Mouse (Mus musculus) ZHBTc4 (cell line): ENCODE data around the gene Olfr1443.
A peak's percentile ranks its signal among the peaks of the same experiment; 100 is the strongest.
"Not testable (repeated sequence)": the region's sequence is repeated elsewhere in the genome, so short reads cannot be mapped to it uniquely, and the experiment has no call there.

Experiments
- DNase-seq: peaks from one replicate; pipeline ENCODE4 v3.0.0-alpha.2; 2011; ENCODE audit warnings: low read depth, low spot score

The Olfr1443 gene

GRCm38 (mm10) chr19:12677812-12678211, at the start of gene Olfr1443:
Gene Olfr1443 (plus strand): TSS chr19:12678112.
- DNase-seq: no peak

DNA sequence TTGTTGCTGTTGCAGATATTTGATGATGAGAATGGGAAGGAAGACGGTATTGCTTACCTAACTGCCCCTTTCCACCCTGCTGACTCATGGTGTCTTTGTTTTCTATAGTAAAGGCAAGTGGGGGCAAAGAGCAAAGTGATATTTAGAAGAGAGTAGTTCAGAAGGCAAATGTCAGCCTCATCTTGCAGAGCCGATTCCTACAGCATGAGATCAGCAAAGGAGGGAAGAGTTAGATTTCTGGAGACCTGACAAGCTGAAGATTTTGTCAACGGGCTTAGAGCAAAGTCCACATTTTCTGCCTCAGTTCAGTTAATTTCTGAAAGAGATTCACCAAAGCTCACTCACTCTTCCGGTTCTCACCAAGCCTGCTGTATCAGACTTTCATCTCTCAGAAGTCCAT, 44.7 kb upstream of the Olfr1443 start, which contains the start of gene Glyat:
Glyat (plus strand) TSS at position 133 of the 400 bp plus-strand sequence.
- no peak for DNase-seq

- no peak for DNase-seq
Observed at GRCm38 (mm10) chr19:12634259-12634658, 43.7 kb upstream of the Olfr1443 start.

GRCm38 (mm10) chr19:12634963-12635362, 42.9 kb upstream of the Olfr1443 start:
- no peak for DNase-seq

DNA sequence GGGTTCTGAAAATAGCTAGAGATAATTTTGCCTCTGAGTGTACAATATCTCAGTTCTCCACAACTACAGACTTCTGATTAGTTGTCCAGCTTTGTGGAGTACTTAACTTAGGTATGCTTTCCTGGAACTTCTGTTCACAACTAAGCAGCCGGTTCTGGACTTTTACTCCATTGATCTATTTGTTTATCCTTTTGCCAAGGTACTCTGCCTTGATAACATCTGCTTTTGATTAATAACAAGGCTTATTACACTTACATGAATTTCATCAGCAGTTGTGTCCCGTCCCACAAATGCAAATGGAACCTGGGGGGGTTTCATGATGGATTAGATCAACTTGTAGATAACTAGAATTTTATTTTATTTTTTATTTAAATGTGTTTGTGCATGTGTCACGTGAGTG, 41.0 kb upstream of the Olfr1443 start:
- no peak for DNase-seq

GRCm38 (mm10) chr19:12638049-12638448, 39.9 kb upstream of the Olfr1443 start:
- no peak for DNase-seq

DNA sequence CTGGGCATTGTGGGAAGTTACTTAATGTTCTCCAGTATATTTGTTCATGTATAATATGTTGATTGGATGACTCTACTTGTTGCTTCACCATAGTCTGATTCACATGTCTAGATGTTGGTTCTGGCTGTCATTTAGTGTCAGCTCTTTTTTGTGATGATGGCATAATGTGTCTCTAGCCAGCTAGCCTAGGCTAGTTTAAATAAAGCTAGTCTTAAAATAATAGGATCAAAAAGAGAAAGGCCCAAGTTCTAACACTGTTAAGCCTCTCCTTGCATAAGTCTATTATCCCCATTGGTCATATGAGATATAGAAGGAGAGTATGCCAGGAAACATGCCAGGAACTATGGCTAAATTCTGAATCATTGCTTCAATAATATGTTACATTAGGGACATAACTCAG, 28.4 kb upstream of the Olfr1443 start:
- no peak for DNase-seq

- no peak for DNase-seq
Observed at GRCm38 (mm10) chr19:12666156-12666555, 11.8 kb upstream of the Olfr1443 start.

DNA sequence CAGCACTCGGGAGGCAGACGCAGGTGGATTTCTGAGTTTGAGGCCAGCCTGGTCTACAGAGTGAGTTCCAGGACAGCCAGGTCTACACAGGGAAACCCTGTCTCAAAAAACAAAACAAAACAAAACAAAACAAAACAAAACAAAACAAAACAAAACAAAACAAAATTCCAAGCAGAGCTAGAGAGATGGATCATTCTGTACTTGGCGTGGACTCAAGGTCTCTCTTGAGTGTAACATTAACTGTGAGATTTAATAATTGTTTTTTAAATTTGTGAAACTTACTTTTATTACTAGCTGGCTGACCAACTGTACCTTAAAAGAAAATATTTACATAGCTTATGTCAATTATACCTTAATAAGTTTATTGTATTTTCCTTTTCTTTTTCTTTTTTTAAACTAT, 9.3 kb upstream of the Olfr1443 start:
- DNase-seq: not testable (repeated sequence)

GRCm38 (mm10) chr19:12670139-12670538, 7.8 kb upstream of the Olfr1443 start, which contains the start of gene Olfr1442:
Gene Olfr1442 (plus strand): TSS chr19:12670439.
- no peak for DNase-seq

- DNase-seq: no peak
Observed at GRCm38 (mm10) chr19:12671051-12671450, 6.9 kb upstream of the Olfr1443 start.

DNA sequence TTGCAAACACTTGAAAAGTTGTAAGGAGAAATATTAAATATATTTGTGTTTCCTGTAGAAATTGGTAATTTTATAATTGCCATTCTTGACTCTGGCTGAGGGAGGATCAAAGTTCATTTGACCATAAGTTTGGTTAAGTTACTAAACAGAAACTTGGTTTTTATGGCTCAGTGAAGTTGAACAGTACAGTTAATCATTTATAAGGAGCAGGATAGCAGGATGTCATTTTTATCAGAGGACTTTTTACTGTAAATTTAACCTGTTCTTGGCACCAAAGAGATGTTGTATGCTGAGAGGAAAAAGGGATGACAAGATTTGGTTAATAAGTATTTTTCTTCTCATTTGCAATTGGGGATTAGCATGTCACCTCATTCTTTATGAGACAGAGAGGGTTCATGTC, 6.7 kb downstream of the Olfr1443 start:
- no peak for DNase-seq

GRCm38 (mm10) chr19:12685231-12685630, 7.3 kb downstream of the Olfr1443 start:
- DNase-seq: no peak

GRCm38 (mm10) chr19:12695590-12695989, 17.7 kb downstream of the Olfr1443 start, which contains the start of gene Keg1:
Gene Keg1 (plus strand): TSS chr19:12695786.
- DNase-seq: no peak

GRCm38 (mm10) chr19:12696221-12696620, 18.3 kb downstream of the Olfr1443 start:
- DNase-seq: no peak

DNA sequence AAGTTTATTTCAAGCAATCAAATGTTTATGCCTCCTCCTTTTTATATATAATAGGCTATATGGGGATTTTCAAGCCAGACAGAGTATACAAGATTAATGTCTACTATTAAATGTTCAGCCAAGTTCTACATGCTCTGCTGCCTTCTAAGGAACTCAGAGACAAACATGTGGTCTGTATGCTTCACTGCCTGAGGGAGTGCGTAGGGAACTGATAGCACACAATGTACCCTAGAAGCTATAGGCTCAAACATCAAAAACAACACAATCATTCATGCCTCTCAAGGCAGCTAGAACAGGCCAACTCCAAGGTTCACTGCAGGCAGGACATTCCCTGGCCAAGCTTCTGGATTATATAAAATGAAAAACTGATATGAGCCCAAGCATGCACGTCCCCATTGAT, 30.5 kb downstream of the Olfr1443 start:
- DNase-seq: no peak

DNA sequence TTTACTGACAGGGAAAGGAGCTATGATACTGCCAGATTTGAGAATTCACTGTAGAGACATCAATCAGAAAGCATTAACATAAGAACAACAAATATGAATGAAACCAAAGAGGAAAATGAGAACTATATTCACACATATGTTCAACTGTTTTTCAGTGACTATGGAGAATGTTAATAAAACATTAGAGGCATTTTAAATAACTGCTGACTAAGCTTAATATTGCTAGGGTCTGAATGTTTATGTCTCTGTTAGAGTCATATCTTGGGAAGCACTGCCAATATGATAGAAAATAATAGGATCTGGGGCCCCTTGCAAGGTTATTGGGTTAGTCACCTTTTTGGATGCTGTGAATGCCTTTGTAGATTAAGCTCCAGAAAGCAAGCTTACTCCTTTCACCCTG, 31.1 kb downstream of the Olfr1443 start:
- no peak for DNase-seq

GRCm38 (mm10) chr19:12719189-12719588, 41.3 kb downstream of the Olfr1443 start:
- peak; percentile 17 for DNase-seq

DNA sequence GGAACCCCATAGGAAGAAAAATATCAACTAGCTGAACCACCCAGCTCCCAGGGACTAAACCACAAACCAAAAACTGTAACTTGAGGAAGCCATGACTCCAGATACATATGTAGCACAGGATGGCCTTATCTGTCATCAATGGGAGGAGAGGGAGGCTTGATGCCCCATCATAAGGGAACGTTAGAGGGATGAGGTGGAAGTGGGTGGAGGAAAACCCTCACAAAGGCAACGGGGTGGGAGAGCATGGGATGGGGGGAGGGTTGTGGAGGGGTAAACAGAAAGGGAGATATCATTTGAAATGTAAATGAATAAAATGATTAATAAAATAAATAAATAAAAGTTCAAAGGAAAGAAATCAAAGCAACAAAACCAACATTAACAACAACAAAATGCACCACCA, 42.6 kb downstream of the Olfr1443 start:
- DNase-seq: no peak

- DNase-seq: not testable (repeated sequence)
Observed at GRCm38 (mm10) chr19:12720919-12721318, 43.0 kb downstream of the Olfr1443 start.

DNA sequence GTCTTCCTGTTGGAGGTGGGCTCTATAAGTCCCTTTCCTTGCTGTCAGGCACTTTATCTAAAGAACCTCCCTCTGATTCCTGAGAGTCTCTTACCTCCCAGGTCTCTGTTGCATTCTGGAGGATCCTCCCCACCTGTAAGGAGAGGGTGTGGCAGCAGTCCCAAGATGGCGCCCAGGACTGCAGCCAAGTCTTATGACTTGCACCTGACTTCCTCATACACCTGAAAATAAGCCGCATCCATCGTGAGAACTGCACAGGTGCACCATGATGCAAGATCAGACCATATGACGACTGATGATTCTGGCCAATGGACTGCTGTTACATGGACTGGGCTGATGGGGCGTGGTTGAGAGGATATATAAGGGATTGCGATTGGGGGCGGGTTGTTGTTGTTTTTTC, 43.7 kb downstream of the Olfr1443 start:
- DNase-seq: not testable (repeated sequence)

- peak; percentile 39 for DNase-seq
Observed at GRCm38 (mm10) chr19:12722308-12722707, 44.4 kb downstream of the Olfr1443 start.

DNA sequence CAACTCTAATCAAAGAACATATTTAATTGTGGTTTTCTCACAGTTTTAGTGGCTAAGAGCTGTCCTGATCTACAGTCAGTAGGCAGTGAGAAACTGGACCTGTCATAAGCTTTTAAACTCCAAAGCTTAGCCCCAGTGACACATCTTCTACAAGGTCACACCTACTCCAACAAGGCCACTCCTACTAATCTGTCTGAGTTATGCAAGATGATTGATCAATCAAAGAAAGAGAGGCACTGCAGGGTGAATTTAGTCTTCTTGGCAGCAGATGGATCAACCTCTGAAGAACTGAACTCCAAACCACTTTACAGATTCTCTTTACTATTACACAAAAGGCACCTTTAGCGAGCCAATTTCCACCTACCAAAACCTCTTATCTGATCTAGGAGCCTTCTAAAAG, 47.9 kb downstream of the Olfr1443 start:
- no peak for DNase-seq

GRCm38 (mm10) chr19:12731036-12731435, 53.1 kb downstream of the Olfr1443 start:
- peak; percentile 75 for DNase-seq
